Mouse (Mus musculus): ENCODE data around the gene Mrpl12.

- TF ChIP-seq CTCF (IDR thresholded peaks at IDR 0.05; ENCODE audit: low read depth, low read length) (no peak), GATA1 (IDR thresholded peaks at IDR 0.05; ENCODE audit: borderline replicate concordance, low read length) (no peak), POLR2AphosphoS5 (IDR thresholded peaks at IDR 0.05; ENCODE audit: insufficient replicate concordance, low read depth, low read length) (no peak), TAL1 (conservative IDR thresholded peaks at IDR 0.05; ENCODE audit: low read depth, low read length) (no peak)
Observed at GRCm38 (mm10) chr11:120501701-120502100, 17.3 kb downstream of the Mrpl12 start.

All from G1E (cell line).